Mouse (Mus musculus) liver, embryonic 14 days (tissue): ENCODE data around the gene Pou3f4. TPM values are rescaled to one million over a fixed set of nuclear protein-coding genes. Genes with fewer than 3 reads are reported as not detected.

Experiments used
- polyA plus RNA-seq: library from polyadenylated mRNA; depleted of rRNA; stranded (reverse); fragments of >200 nt; gene quantifications from 2 replicates; pipeline ENCODE4 v1.2.3, GENCODE M21; 2012; rRNA removed

The Pou3f4 gene
- polyA plus RNA-seq: 0.02 TPM in 1 of 2 replicates, not detected in the other

GRCm38 (mm10) chrX:110814151-110814571 lies at the start of gene Pou3f4:
Gene Pou3f4 (plus strand): TSS chrX:110814280.

